Mouse (Mus musculus): ENCODE data around the gene Tuba1c.

DNA sequence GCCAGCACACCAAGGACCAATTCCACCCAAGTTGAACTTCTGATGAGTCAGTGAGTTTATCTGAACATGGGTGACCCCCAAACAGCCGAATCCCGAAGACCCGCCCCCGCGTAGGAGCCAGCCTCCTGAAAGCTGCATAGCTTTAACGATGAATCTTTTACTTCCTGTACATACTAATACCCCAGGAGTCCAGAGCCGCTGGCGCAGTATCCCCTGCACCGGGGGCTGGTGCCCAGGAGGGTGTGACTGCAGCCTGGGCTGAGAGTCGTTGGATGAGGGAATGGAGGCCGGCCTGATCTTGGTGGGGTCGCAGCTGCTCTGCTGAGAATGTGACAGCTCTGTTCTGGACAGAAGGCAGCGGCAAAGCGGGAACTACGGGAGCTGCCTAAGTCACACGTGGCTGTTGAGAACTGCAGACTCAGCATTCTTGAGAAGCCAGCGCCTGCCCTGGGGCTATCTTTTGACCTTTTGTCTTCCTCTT lies 28.2 kb upstream of the Tuba1c start:
- TF ChIP-seq CTCF (IDR thresholded peaks at IDR 0.05; ENCODE audit: low read depth, low read length) (no peak), POLR2A (IDR thresholded peaks at IDR 0.05; ENCODE audit: borderline replicate concordance, low read depth, low read length) (no peak)
